Comparison of ENCODE assay signal across 20 mouse cellular contexts in genomic region chr13:102919741-102920140, GRCm38 (mm10).
A peak's percentile ranks its signal among the peaks of the same experiment; 100 is the strongest.
DNase-seq lines count a peak whose midpoint lies in the region; ATAC-seq lines count a peak whose summit lies in the region.
"Had no signal": no experiment of that assay in that cellular context is flagged by ENCODE, and none has a peak within 500 bp of the region (broad histone marks: within the 10 kb centered on the region; RNA-seq: fewer than 3 reads in every experiment).

No protein-coding gene starts in this region.

- 81% methylated on average over 7 of the region's 7 CpGs for WGBS in heart, embryonic 11.5 days (ENCODE audit: insufficient replicate concordance)

- no peaks in the 10 kb centered on the region for H3K27me3 ChIP-seq in heart, embryonic 11.5 days (ENCODE audit: control insufficient read depth, insufficient read depth, low read length)
- H3K27me3 ChIP-seq: embryonic facial prominence, embryonic 13.5 days; embryonic facial prominence, embryonic 15.5 days; forebrain, embryonic 12.5 days had no signal

- H3K36me3 ChIP-seq in heart, embryonic 11.5 days (ENCODE audit: control insufficient read depth, insufficient read depth, low read length), result no peaks in the 10 kb centered on the region
- H3K36me3 ChIP-seq: embryonic facial prominence, embryonic 13.5 days; embryonic facial prominence, embryonic 15.5 days; forebrain, embryonic 10.5 days; forebrain, embryonic 12.5 days had no signal

- H3K9me3 ChIP-seq in heart, embryonic 11.5 days (replicated peaks; ENCODE audit: control insufficient read depth, low read length), result no peaks in the 10 kb centered on the region
- H3K9me3 ChIP-seq: embryonic facial prominence, embryonic 13.5 days; embryonic facial prominence, embryonic 15.5 days; forebrain, embryonic 10.5 days; forebrain, embryonic 12.5 days had no signal

- H3K27ac ChIP-seq in heart, embryonic 11.5 days (ENCODE audit: low read depth, low read length), result no peak overlapping the region
- H3K27ac ChIP-seq: embryonic facial prominence, embryonic 13.5 days; embryonic facial prominence, embryonic 15.5 days; forebrain, embryonic 10.5 days; forebrain, embryonic 12.5 days had no signal

- H3K4me2 ChIP-seq in heart, embryonic 11.5 days, result no peak overlapping the region
- H3K4me2 ChIP-seq: embryonic facial prominence, embryonic 13.5 days; embryonic facial prominence, embryonic 15.5 days; forebrain, embryonic 12.5 days had no signal

- no peak overlapping the region for H3K4me3 ChIP-seq in heart, embryonic 11.5 days (ENCODE audit: low read depth, low read length)
- H3K4me3 ChIP-seq: embryonic facial prominence, embryonic 13.5 days; embryonic facial prominence, embryonic 15.5 days; erythroblast, embryonic 14.5 days; forebrain, embryonic 10.5 days; forebrain, embryonic 12.5 days had no signal

- peak; percentile 42 for DNase-seq in adrenal gland, adult 2 months
- DNase-seq in adrenal gland, postnatal 4 days (ENCODE audit: low spot score in 2 of 2), result no peak
- DNase-seq in heart, adult 11 months, result peak; percentile 63
- DNase-seq: adrenal gland, postnatal 10 days; adrenal gland, postnatal 36 days; cerebellum, adult 11 months; cerebellum, adult 18-20 months; cerebellum, adult 8-10 months; cerebellum, adult 9-11 months; cerebellum, postnatal 14 days; cerebellum, postnatal 36 days; embryo, embryonic 11 days had no signal

- 0 out of 2 replicates have a peak, but pooled peaks cover 4% of the 10 kb centered on the region for H3K4me1 ChIP-seq in heart, embryonic 11.5 days (ENCODE audit: control insufficient read depth, insufficient read depth, low read length)
- H3K4me1 ChIP-seq: embryonic facial prominence, embryonic 15.5 days; forebrain, embryonic 12.5 days had no signal

- ATAC-seq in heart, embryonic 11.5 days (replicated peaks; ENCODE audit: insufficient number of reproducible peaks, low FRiP score, low TSS enrichment), result no peak
- ATAC-seq: forebrain, embryonic 14.5 days; forebrain, embryonic 16.5 days had no signal

- H3K9ac ChIP-seq in heart, embryonic 11.5 days (ENCODE audit: low read depth, low read length), result no peak overlapping the region
- H3K9ac ChIP-seq: embryonic facial prominence, embryonic 13.5 days; embryonic facial prominence, embryonic 15.5 days; forebrain, embryonic 12.5 days had no signal

Comparison
In these comparisons a context has a peak if more than half of its experiments do, and no peak if none do; other contexts are left out.
1. DNase-seq: peak in adrenal gland, adult 2 months (single experiment) and heart, adult 11 months (single experiment); none in adrenal gland, postnatal 4 days (0 of 2).